Mouse (Mus musculus): ENCODE results near the gene Alkbh5. TPM values are rescaled to one million over a fixed set of nuclear protein-coding genes. Genes with fewer than 3 reads are reported as not detected.

Alkbh5 gene
- polyA plus RNA-seq (2017; shearing (Covaris generic)) = 53.1 TPM

DNA sequence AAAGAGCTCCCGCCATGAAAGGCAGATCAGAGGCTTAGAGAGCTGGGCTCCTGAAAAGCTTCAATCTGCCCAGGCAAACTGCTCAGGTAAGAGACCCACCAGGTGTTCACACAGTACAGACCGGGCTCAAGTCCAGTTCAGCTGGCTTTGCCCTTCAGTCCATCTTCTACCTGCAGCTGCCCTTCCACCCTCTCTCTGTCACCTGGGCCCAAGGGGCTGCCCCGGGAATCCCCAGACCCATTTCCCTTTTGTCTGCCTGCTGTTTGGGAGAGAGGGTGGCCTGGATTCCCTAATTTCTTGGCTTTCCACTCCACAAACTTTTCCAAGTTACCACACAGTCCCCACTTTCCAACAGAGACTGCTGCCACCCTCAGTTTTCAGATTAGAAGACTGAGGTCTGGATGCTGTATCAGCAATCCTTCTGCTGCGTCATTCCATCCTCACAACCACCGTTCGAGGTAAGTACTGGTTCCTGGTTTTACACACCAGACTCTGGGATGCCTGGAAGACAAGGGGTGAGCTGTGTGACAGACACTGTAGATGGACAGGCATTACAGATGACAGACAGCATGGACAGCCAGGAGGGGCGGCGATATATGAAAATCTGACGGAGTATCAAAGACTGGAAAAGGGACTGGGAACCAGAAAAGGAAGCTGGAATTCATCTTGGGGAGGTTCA, at the start of gene Alkbh5:
Gene Alkbh5, plus strand, starts transcription at position 202 of the 679 bp plus-strand sequence.

Other genes with a start within 250 kb of the Alkbh5 start
- 20.7 TPM for gene Tom1l2, start 183.5 kb upstream of the Alkbh5 start, polyA plus RNA-seq (2017; shearing (Covaris generic))
- gene Drc3, start 183.1 kb upstream of the Alkbh5 start, polyA plus RNA-seq (2017; shearing (Covaris generic)) = 0.51 TPM
- 13.6 TPM for gene Gid4, start 119.2 kb upstream of the Alkbh5 start, polyA plus RNA-seq (2017; shearing (Covaris generic))
- gene Atpaf2, start 117.9 kb upstream of the Alkbh5 start, polyA plus RNA-seq (2017; shearing (Covaris generic)) = 37.2 TPM
- gene Drg2, start 81.8 kb upstream of the Alkbh5 start, polyA plus RNA-seq (2017; shearing (Covaris generic)) = 40.0 TPM
- gene Myo15, start 67.0 kb upstream of the Alkbh5 start, polyA plus RNA-seq (2017; shearing (Covaris generic)) = 0.22 TPM
- gene Llgl1, start 163.3 kb downstream of the Alkbh5 start, polyA plus RNA-seq (2017; shearing (Covaris generic)) = 36.0 TPM
- gene Flii, start 190.9 kb downstream of the Alkbh5 start, polyA plus RNA-seq (2017; shearing (Covaris generic)) = 167 TPM
- gene Mief2, start 192.0 kb downstream of the Alkbh5 start, polyA plus RNA-seq (2017; shearing (Covaris generic)) = 14.1 TPM
- gene Top3a, start 241.0 kb downstream of the Alkbh5 start, polyA plus RNA-seq (2017; shearing (Covaris generic)) = 16.8 TPM
- gene Smcr8, start 241.1 kb downstream of the Alkbh5 start, polyA plus RNA-seq (2017; shearing (Covaris generic)) = 10.8 TPM